Comparison of ENCODE assay signal across 12 mouse cellular contexts in the genomic region with DNA sequence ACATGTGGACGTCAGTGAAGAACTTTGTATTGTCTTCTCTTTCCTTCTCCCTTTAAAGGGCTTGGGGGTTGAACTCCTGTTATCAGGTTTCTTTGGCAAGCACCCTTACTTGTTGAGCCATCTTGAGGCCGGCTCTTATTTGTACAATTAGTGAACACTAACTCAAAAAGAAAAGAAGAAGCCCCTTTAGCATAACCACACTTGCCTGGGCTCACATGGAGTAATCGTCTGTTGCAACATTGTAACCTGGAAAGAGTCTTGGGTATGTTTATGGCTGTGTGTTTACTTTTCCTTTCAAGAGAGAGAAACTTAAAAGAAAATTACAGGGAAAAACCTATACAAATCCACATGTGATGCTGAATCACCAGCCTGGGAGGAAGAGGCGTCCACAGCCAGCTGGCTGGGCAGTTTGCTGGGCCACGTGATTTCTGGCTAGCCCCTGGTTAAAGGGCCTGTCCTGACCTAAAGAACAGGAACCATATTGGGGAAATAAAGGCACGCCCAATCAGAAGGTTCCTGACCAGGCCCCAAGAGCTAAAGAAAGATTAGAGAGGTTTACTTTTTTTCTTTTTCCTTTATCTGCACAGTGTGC.
"Had no signal": no experiment of that assay in that cellular context is flagged by ENCODE, and none has a peak within 500 bp of the region (broad histone marks: within the 10 kb centered on the region; RNA-seq: fewer than 3 reads in every experiment).

No protein-coding gene starts in this region.

- H3K4me1 ChIP-seq: limb, embryonic 15.5 days; midbrain, embryonic 13.5 days; neural tube, embryonic 15.5 days had no signal

- H3K27me3 ChIP-seq: limb, embryonic 15.5 days; midbrain, embryonic 13.5 days; neural tube, embryonic 15.5 days had no signal

- H3K4me3 ChIP-seq: left cerebral cortex, adult 2 months; limb, embryonic 15.5 days; midbrain, embryonic 13.5 days; myocyte; neural tube, embryonic 15.5 days had no signal

- H3K9ac ChIP-seq: limb, embryonic 15.5 days; midbrain, embryonic 13.5 days; neural tube, embryonic 15.5 days had no signal

- H3K4me2 ChIP-seq: limb, embryonic 15.5 days; midbrain, embryonic 13.5 days; neural tube, embryonic 15.5 days had no signal

- ATAC-seq: lung, postnatal 0 days; midbrain, embryonic 13.5 days had no signal

- H3K27ac ChIP-seq: left cerebral cortex, adult 2 months; limb, embryonic 15.5 days; midbrain, embryonic 13.5 days; neural tube, embryonic 15.5 days; stomach, postnatal 0 days had no signal

- DNase-seq: kidney, adult 18-20 months; kidney, postnatal 14 days; lung, adult 18-20 months; right cerebral cortex, adult 18-20 months; thymus, postnatal 4 days had no signal
